Mouse (Mus musculus): ENCODE results near the gene Cep104.

DNA sequence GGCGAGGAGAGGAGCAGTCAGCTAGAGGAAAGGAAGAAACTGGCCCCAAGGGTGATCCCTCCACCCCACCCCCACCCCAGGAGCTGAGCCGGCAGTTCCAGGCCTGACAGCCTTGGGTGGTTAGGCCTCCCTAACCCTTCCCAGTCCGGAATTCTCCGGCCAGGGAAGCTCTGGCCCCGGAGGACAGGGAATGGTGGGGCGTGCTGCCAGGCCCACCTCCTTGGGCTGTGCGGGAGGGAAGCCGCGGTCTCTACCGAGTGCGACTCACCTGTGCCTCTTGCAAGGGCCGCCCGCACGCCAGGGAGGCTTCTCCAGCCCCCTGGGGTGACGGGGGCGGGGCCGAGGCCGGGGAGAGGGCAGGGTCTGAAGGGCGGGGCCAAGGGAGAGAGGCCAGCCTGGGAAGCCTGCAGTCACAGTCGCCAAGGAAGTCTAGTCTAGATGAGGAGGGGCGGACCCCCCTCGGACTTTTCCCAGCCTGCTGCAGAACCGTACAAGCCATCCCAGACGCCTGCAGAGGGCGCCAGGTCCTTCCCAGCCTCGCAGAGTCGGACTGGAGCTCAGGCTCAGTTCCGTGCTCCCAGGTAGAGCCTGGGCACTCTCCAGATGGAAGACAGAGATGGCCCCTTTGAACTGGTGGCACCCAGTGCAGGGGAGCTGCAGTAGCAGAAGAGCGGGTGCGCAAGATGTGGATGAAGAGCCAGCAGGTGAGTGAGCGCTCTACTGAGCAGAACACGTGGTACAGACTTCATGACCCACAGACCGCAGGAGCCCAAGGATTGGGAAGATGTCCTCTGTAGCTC, 50.8 kb downstream of the Cep104 start, which contains the start of gene Smim1:
- 0 out of 2 replicates have a peak, but pooled peaks have one; percentile 8 for TF ChIP-seq CTCF (IDR thresholded peaks at IDR 0.05; ENCODE audit: borderline replicate concordance, insufficient read depth, low read length)
- peak; percentile 56 for TF ChIP-seq POLR2A (IDR thresholded peaks at IDR 0.05; ENCODE audit: low read depth, low read length)
